Mouse (Mus musculus): ENCODE measurements around the gene Atn1. TPM values are rescaled to one million over a fixed set of nuclear protein-coding genes. Genes with fewer than 3 reads are reported as not detected.
A peak's percentile ranks its signal among the peaks of the same experiment; 100 is the strongest.

Gene Atn1
- polyA plus RNA-seq, 1 experiment from 2014 or later, result 5.5 TPM

DNA sequence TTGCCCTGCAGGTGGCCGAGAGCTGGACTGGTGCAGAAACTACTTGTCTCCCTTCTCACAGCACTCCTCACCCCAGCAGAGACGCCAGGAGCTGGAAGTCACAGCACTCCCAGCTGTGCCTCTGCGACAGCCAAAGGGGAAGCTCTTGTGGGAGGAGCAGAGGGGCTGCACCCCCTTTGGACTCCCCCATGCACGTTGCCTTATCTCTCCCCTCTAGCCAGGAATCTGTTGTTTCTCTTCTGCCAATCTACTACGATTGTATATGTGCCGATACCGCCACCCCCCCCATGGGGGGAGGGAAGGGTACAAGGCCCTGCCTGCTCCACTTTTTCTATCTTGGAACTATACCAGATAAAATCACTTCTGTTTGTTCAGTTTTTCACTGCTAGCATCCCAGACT lies 52.5 kb downstream of the Atn1 start:
- H3K4me2 ChIP-seq, result no peak overlapping the region
- peaks cover 54% of the 10 kb centered on the region for H3K36me3 ChIP-seq (ENCODE audit: control insufficient read depth, insufficient read depth, low read length)
- no peaks in the 10 kb centered on the region for H3K9me3 ChIP-seq (ENCODE audit: control insufficient read depth, low read length)
- H3K9ac ChIP-seq (ENCODE audit: low read depth, low read length), result no peak overlapping the region
- H3K4me3 ChIP-seq (ENCODE audit: low read depth, low read length), result no peak overlapping the region
- no peaks in the 10 kb centered on the region for H3K4me1 ChIP-seq (replicated peaks; ENCODE audit: control insufficient read depth, insufficient read depth, low read length)
- no peaks in the 10 kb centered on the region for H3K27me3 ChIP-seq (replicated peaks; ENCODE audit: control insufficient read depth, insufficient read depth, low read length)
- H3K27ac ChIP-seq (ENCODE audit: low read depth, low read length), result no peak overlapping the region
- DNase-seq (ENCODE audit: low spot score), result no peak
- 46% methylated on average over 7 of the region's 7 CpGs for WGBS
- no peak for ATAC-seq (replicated peaks; ENCODE audit: low FRiP score)

DNA sequence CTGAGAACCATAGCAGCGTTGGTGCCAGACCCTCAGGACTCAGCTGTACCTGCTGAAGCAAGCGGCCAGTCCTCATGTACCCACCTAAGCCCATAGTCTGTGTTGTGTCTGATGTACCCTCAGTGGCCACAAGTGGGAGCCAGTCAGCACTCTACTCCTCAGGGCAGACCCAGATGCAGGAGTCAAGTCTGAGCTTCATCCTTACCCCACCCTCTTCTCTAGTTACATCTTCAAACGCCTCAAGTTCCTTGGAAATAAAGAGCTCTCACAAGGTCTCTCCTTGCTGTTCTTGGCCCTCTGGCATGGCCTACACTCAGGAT lies 53.6 kb downstream of the Atn1 start:
- DNase-seq (ENCODE audit: low spot score) (no peak), ATAC-seq (replicated peaks; ENCODE audit: low FRiP score) (peak; percentile 69)
- H3K27me3 ChIP-seq (replicated peaks; ENCODE audit: control insufficient read depth, insufficient read depth, low read length), result no peaks in the 10 kb centered on the region
- WGBS, result 49% methylated on average over 3 of the region's 3 CpGs
- H3K27ac ChIP-seq (ENCODE audit: low read depth, low read length), result no peak overlapping the region
- no peak overlapping the region for H3K4me3 ChIP-seq (ENCODE audit: low read depth, low read length)
- H3K9ac ChIP-seq (ENCODE audit: low read depth, low read length), result no peak overlapping the region
- no peaks in the 10 kb centered on the region for H3K9me3 ChIP-seq (ENCODE audit: control insufficient read depth, low read length)
- H3K4me1 ChIP-seq (replicated peaks; ENCODE audit: control insufficient read depth, insufficient read depth, low read length), result no peaks in the 10 kb centered on the region
- peaks cover 44% of the 10 kb centered on the region for H3K36me3 ChIP-seq (ENCODE audit: control insufficient read depth, insufficient read depth, low read length)
- no peak overlapping the region for H3K4me2 ChIP-seq

GRCm38 (mm10) chr6:124702102-124702783 lies 54.1 kb downstream of the Atn1 start:
- Histone ChIP-seq H3K9me3 (ENCODE audit: control insufficient read depth, low read length) (no peaks in the 10 kb centered on the region), H3K4me3 (ENCODE audit: low read depth, low read length) (no peak overlapping the region), H3K27ac (ENCODE audit: low read depth, low read length) (no peak overlapping the region), H3K27me3 (replicated peaks; ENCODE audit: control insufficient read depth, insufficient read depth, low read length) (no peaks in the 10 kb centered on the region), H3K9ac (ENCODE audit: low read depth, low read length) (no peak overlapping the region), H3K36me3 (ENCODE audit: control insufficient read depth, insufficient read depth, low read length) (peaks cover 40% of the 10 kb centered on the region), H3K4me1 (replicated peaks; ENCODE audit: control insufficient read depth, insufficient read depth, low read length) (no peaks in the 10 kb centered on the region), H3K4me2 (no peak overlapping the region)
- WGBS, result 87% methylated on average over 17 of the region's 17 CpGs
- ATAC-seq (replicated peaks; ENCODE audit: low FRiP score) (peak; percentile 13; the same call in 1 of the 2 replicates), DNase-seq (ENCODE audit: low spot score) (no peak)

- H3K4me2 ChIP-seq, result no peak overlapping the region
- WGBS, result 88% methylated on average over 8 of the region's 8 CpGs
- H3K4me3 ChIP-seq (ENCODE audit: low read depth, low read length), result no peak overlapping the region
- H3K27ac ChIP-seq (ENCODE audit: low read depth, low read length), result no peak overlapping the region
- no peak for DNase-seq (ENCODE audit: low spot score)
- H3K4me1 ChIP-seq (replicated peaks; ENCODE audit: control insufficient read depth, insufficient read depth, low read length), result no peaks in the 10 kb centered on the region
- H3K9ac ChIP-seq (ENCODE audit: low read depth, low read length), result no peak overlapping the region
- H3K36me3 ChIP-seq (ENCODE audit: control insufficient read depth, insufficient read depth, low read length), result peaks cover 39% of the 10 kb centered on the region
- ATAC-seq (replicated peaks; ENCODE audit: low FRiP score), result 0 out of 2 replicates have a peak, but pooled peaks have one; percentile 13
- H3K9me3 ChIP-seq (ENCODE audit: control insufficient read depth, low read length), result no peaks in the 10 kb centered on the region
- no peaks in the 10 kb centered on the region for H3K27me3 ChIP-seq (replicated peaks; ENCODE audit: control insufficient read depth, insufficient read depth, low read length)
Observed at GRCm38 (mm10) chr6:124701338-124701737, 55.0 kb downstream of the Atn1 start.

- Histone ChIP-seq H3K9me3 (ENCODE audit: control insufficient read depth, low read length) (no peaks in the 10 kb centered on the region), H3K9ac (ENCODE audit: low read depth, low read length) (no peak overlapping the region), H3K4me1 (replicated peaks; ENCODE audit: control insufficient read depth, insufficient read depth, low read length) (no peaks in the 10 kb centered on the region), H3K36me3 (ENCODE audit: control insufficient read depth, insufficient read depth, low read length) (peaks cover 36% of the 10 kb centered on the region), H3K27me3 (replicated peaks; ENCODE audit: control insufficient read depth, insufficient read depth, low read length) (no peaks in the 10 kb centered on the region), H3K4me2 (no peak overlapping the region), H3K4me3 (ENCODE audit: low read depth, low read length) (no peak overlapping the region), H3K27ac (ENCODE audit: low read depth, low read length) (no peak overlapping the region)
- WGBS, result 84% methylated on average over 11 of the region's 11 CpGs
- no peak for ATAC-seq (replicated peaks; ENCODE audit: low FRiP score)
- DNase-seq (ENCODE audit: low spot score), result no peak
Observed at GRCm38 (mm10) chr6:124699962-124700610, 56.2 kb downstream of the Atn1 start.

- Histone ChIP-seq H3K27me3 (replicated peaks; ENCODE audit: control insufficient read depth, insufficient read depth, low read length) (no peaks in the 10 kb centered on the region), H3K4me1 (replicated peaks; ENCODE audit: control insufficient read depth, insufficient read depth, low read length) (0 out of 2 replicates have a peak, but pooled peaks cover 4% of the 10 kb centered on the region), H3K36me3 (ENCODE audit: control insufficient read depth, insufficient read depth, low read length) (peaks cover 29% of the 10 kb centered on the region), H3K27ac (ENCODE audit: low read depth, low read length) (no peak overlapping the region), H3K9me3 (ENCODE audit: control insufficient read depth, low read length) (no peaks in the 10 kb centered on the region), H3K9ac (ENCODE audit: low read depth, low read length) (no peak overlapping the region), H3K4me3 (ENCODE audit: low read depth, low read length) (no peak overlapping the region), H3K4me2 (no peak overlapping the region)
- DNase-seq (ENCODE audit: low spot score) (no peak), ATAC-seq (replicated peaks; ENCODE audit: low FRiP score) (no peak)
- 92% methylated on average over 4 of the region's 4 CpGs for WGBS
Observed at GRCm38 (mm10) chr6:124699366-124699765, 57.0 kb downstream of the Atn1 start.

DNA sequence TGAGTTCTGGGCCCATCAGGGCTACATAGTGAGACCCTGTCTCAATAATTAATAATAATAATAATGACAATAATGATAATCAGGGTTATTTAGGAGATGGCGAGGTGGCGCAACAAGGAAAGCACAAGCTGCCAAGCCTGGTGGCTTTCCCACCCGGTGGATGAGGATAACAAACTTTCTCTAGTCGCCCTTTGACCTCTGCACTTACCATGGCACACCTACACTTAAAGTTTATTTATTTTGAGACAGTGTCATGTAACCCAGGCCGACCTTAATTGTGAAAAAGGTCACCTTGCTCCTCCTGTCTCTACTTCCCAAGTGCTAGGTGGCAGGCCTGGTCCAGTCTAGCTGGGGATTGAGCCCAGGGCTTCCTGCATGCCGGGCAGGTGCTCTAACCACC lies 57.6 kb downstream of the Atn1 start:
- Histone ChIP-seq H3K9ac (ENCODE audit: low read depth, low read length) (no peak overlapping the region), H3K27ac (ENCODE audit: low read depth, low read length) (no peak overlapping the region), H3K4me2 (no peak overlapping the region), H3K4me3 (ENCODE audit: low read depth, low read length) (no peak overlapping the region), H3K36me3 (ENCODE audit: control insufficient read depth, insufficient read depth, low read length) (peaks cover 24% of the 10 kb centered on the region), H3K4me1 (replicated peaks; ENCODE audit: control insufficient read depth, insufficient read depth, low read length) (peaks cover 4% of the 10 kb centered on the region; the same call in 1 of the 2 replicates), H3K27me3 (replicated peaks; ENCODE audit: control insufficient read depth, insufficient read depth, low read length) (no peaks in the 10 kb centered on the region), H3K9me3 (ENCODE audit: control insufficient read depth, low read length) (no peaks in the 10 kb centered on the region)
- ATAC-seq (replicated peaks; ENCODE audit: low FRiP score), result no peak
- WGBS, result 82% methylated on average over 6 of the region's 6 CpGs
- DNase-seq (ENCODE audit: low spot score), result no peak

GRCm38 (mm10) chr6:124696441-124697150 lies 59.7 kb downstream of the Atn1 start:
- 87% methylated on average over 7 of the region's 7 CpGs for WGBS
- Histone ChIP-seq H3K27ac (ENCODE audit: low read depth, low read length) (no peak overlapping the region), H3K4me3 (ENCODE audit: low read depth, low read length) (no peak overlapping the region), H3K36me3 (ENCODE audit: control insufficient read depth, insufficient read depth, low read length) (peaks cover 7% of the 10 kb centered on the region; the same call in 1 of the 2 replicates), H3K9me3 (ENCODE audit: control insufficient read depth, low read length) (no peaks in the 10 kb centered on the region), H3K27me3 (replicated peaks; ENCODE audit: control insufficient read depth, insufficient read depth, low read length) (no peaks in the 10 kb centered on the region), H3K4me1 (replicated peaks; ENCODE audit: control insufficient read depth, insufficient read depth, low read length) (peaks cover 6% of the 10 kb centered on the region; the same call in 1 of the 2 replicates), H3K4me2 (no peak overlapping the region), H3K9ac (ENCODE audit: low read depth, low read length) (no peak overlapping the region)
- no peak for DNase-seq (ENCODE audit: low spot score)
- ATAC-seq (replicated peaks; ENCODE audit: low FRiP score), result no peak
